Mouse (Mus musculus) myocyte (in vitro differentiated cells): Measurements from ENCODE around the gene Lbh.

ENCODE experiments used
- E2F4 ChIP-seq: IDR thresholded peaks from one replicate; pipeline ENCODE4 v1.6.1; 2011; ENCODE audit warnings: mild to moderate bottlenecking, control low read depth, moderate library complexity; ENCODE audit not compliant: insufficient read depth
- MYOG ChIP-seq, 3 experiments: IDR thresholded peaks; one replicate each; pipeline ENCODE4 v1.6.1; 2011; ENCODE audit warnings: control low read depth in 2 of 3, low read depth in 2 of 3, mild to moderate bottlenecking in 2 of 3; ENCODE audit not compliant: insufficient read length in 2 of 3, control insufficient read depth in 1 of 3, insufficient read depth in 1 of 3
- POLR2A ChIP-seq: IDR thresholded peaks from one replicate; pipeline ENCODE4 v1.6.1; 2011; ENCODE audit warnings: low read depth, mild to moderate bottlenecking, control low read depth, moderate library complexity; ENCODE audit not compliant: insufficient read length
- USF1 ChIP-seq: IDR thresholded peaks from one replicate; pipeline ENCODE4 v1.6.1; 2011; ENCODE audit warnings: low read depth, mild to moderate bottlenecking, control low read depth, moderate library complexity

DNA sequence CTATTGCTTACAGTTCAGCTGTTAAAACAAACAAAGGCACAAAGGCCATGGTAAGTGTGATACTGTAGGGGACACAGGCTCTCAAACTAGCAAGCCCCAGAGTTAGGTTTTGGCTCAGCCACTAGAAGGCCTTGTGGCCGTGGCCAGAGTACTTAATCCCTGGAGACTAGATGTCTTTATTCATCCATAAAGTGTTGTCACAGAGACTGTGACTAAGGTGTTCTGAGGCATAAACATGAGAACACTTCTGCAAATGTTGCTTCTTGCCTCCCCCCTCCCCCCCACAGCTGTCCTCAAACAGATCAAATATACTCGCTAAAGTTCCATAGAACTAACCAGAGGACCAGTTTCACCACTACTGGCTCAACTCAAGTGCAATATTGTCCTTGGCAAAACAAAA is 4.0 kb upstream of the Lbh start:
- TF ChIP-seq MYOG (IDR thresholded peaks at IDR 0.05; ENCODE audit: control insufficient read depth in 1 of 3, insufficient read depth in 1 of 3, insufficient read length in 2 of 3, low read depth in 2 of 3) = no peak
- TF ChIP-seq E2F4 = no peak
- TF ChIP-seq USF1 = no peak
- TF ChIP-seq POLR2A = no peak
